Mouse (Mus musculus): ENCODE data around the gene Parva. TPM values are rescaled to one million over a fixed set of nuclear protein-coding genes. Genes with fewer than 3 reads are reported as not detected.

The Parva gene
- total and polyA plus RNA-seq, 3 experiments: 0.08 to 1.1 (median 0.15) TPM

DNA sequence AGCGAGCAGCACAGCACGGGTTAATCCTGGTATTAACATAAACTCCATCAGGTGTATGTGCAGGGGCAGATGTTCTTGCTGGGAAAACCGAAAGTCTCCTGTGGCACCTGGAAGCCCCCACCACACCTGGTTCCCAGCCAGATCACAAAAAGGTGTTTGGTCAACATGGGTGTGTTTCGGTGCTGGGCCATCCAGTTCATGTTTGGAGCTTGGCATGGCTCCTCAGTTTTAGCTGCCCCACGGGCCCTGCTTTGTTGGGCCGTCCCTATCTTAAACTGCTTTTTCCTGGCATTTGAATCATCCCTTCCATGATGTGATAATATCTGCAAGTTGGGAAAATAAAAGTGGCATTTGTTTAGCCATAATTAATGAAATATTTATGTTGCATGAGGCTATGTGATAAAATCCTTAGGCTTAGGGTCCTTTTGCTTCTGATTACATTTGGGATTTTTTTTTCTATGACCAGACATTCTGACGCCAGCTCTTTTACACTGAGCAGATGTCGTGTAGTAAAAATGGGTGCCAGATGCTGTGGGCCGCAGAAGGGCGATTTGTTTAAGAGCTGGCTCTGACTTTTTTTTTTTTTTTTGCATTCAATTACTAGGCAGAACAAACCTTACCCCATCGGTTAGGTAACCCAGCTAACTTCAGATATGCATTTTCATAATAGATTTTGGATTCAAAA, 36.9 kb upstream of the Parva start:
- no peaks in the 10 kb centered on the region for H3K79me2 ChIP-seq (replicated peaks; ENCODE audit: control insufficient read depth, extremely low read depth, insufficient read depth, poor library complexity, severe bottlenecking)
- no peaks in the 10 kb centered on the region for H3K36me3 ChIP-seq (replicated peaks in 1 of 2; ENCODE audit: control insufficient read depth in 1 of 2, insufficient read depth in 1 of 2, low read length in 1 of 2)
- TF ChIP-seq MAFK (IDR thresholded peaks at IDR 0.05; ENCODE audit: insufficient replicate concordance, low read length) (no peak), ZC3H11A (IDR thresholded peaks at IDR 0.05; ENCODE audit: low read depth, low read length) (no peak), KAT2A (IDR thresholded peaks at IDR 0.05; ENCODE audit: insufficient replicate concordance, low read length) (no peak), PAX5 (IDR thresholded peaks at IDR 0.05; ENCODE audit: low read length) (no peak), POLR2A (IDR thresholded peaks at IDR 0.05; ENCODE audit: low read depth, low read length) (no peak)
- no peaks in the 10 kb centered on the region for H3K9me3 ChIP-seq (replicated peaks; ENCODE audit: low read length)
- no peak overlapping the region for H3K4me3 ChIP-seq (replicated peaks in 1 of 3; ENCODE audit: low read depth in 2 of 3, low read length in 2 of 3, poor library complexity in 1 of 3)
- H3K4me2 ChIP-seq (ENCODE audit: insufficient read depth, low read depth, poor library complexity, severe bottlenecking): no peak overlapping the region
- in situ Hi-C loops (cut with MboI; ENCODE audit: low pct_ligation_motif_present, low pct_unique_long_range_greater_than_20kb, low sequenced_read_pairs): no loop called here
- no peak overlapping the region for H3K27ac ChIP-seq (ENCODE audit: insufficient read depth, low read depth)
- dilution Hi-C loops (cut with MboI; ENCODE audit: extremely low pct_ligation_motif_present, extremely low pct_unique_long_range_greater_than_20kb, low sequenced_read_pairs): no loop called here
- H3K9ac ChIP-seq (ENCODE audit: insufficient read depth, low read depth): no peak overlapping the region
- peaks cover 0 to 5% of the 10 kb centered on the region in 2 experiments; a peak in 1 of 4 replicates for H3K4me1 ChIP-seq (ENCODE audit: control insufficient read depth in 1 of 2, insufficient read depth in 2 of 2)
- H3K27me3 ChIP-seq (replicated peaks): no peaks in the 10 kb centered on the region
- no peak for DNase-seq (ENCODE audit: extremely low read depth)

DNA sequence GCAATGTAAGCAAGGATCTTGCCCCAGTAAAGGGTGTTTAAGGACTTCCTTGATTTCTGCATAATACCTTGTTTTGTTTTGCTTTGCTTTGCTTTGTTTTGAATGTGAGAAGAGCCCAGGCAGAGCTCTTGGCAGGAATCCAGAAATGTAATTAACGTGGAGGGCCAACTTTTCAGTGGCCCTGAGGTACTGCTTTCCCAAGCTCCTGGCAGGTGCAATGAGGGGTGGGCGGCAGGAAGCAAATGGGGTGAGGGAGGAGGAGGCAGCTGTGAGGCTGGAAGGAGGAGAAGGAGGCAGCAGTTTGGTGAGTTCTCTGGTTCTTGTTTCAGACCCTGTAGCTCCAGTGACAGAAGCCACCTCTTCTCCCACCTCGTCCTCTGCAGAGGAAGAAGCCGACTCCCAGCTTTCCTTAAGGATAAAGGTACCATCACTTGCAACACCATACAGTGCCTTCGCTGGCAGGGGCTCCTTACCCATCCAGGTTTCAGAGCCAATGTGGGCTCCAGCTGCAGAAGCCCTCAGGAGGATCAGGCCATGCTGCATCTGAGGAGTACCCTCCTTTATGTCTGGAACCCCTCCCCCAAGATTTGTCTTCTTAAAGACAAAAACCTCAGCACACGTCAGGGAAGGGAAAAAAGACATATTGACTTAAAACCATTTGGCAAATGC, 36.2 kb upstream of the Parva start:
- H3K4me2 ChIP-seq (ENCODE audit: insufficient read depth, low read depth, poor library complexity, severe bottlenecking): no peak overlapping the region
- no peaks in the 10 kb centered on the region for H3K36me3 ChIP-seq (replicated peaks in 1 of 2; ENCODE audit: control insufficient read depth in 1 of 2, insufficient read depth in 1 of 2, low read length in 1 of 2)
- H3K9me3 ChIP-seq (replicated peaks; ENCODE audit: low read length): no peaks in the 10 kb centered on the region
- TF ChIP-seq JUND (conservative IDR thresholded peaks at IDR 0.05; ENCODE audit: low read depth, low read length) (no peak), IRF4 (IDR thresholded peaks at IDR 0.05; ENCODE audit: low read depth, low read length) (no peak), ZC3H11A (IDR thresholded peaks at IDR 0.05; ENCODE audit: low read depth, low read length) (no peak), MAFK (IDR thresholded peaks at IDR 0.05; ENCODE audit: insufficient replicate concordance, low read length) (no peak), SMC3 (IDR thresholded peaks at IDR 0.05; ENCODE audit: low read depth, low read length) (no peak), USF1 (IDR thresholded peaks at IDR 0.05; ENCODE audit: low read depth, low read length) (no peak), UBTF (IDR thresholded peaks at IDR 0.05; ENCODE audit: low read depth, low read length) (no peak), PAX5 (IDR thresholded peaks at IDR 0.05; ENCODE audit: low read length) (no peak), MYC (IDR thresholded peaks at IDR 0.05; ENCODE audit: low read depth, low read length) (no peak), CTCF (conservative IDR thresholded peaks at IDR 0.05 in 1 of 2, IDR thresholded peaks at IDR 0.05 in 1 of 2; ENCODE audit: low read depth in 2 of 2, low read length in 2 of 2) (no peak), CHD1 (IDR thresholded peaks at IDR 0.05; ENCODE audit: low read depth, low read length) (no peak), MEF2A (IDR thresholded peaks at IDR 0.05; ENCODE audit: borderline replicate concordance, low read depth, low read length) (no peak), RAD21 (IDR thresholded peaks at IDR 0.05; ENCODE audit: low read depth, low read length) (no peak), MAX (IDR thresholded peaks at IDR 0.05; ENCODE audit: low read length) (no peak), MAZ (IDR thresholded peaks at IDR 0.05; ENCODE audit: low read depth, low read length) (no peak), USF2 (conservative IDR thresholded peaks at IDR 0.05; ENCODE audit: low read depth, low read length) (no peak)
- no peak overlapping the region for H3K4me3 ChIP-seq (replicated peaks in 1 of 3; ENCODE audit: low read depth in 2 of 3, low read length in 2 of 3, poor library complexity in 1 of 3)
- in situ Hi-C loops (cut with MboI; ENCODE audit: low pct_ligation_motif_present, low pct_unique_long_range_greater_than_20kb, low sequenced_read_pairs) (no loop called here), dilution Hi-C loops (cut with MboI; ENCODE audit: extremely low pct_ligation_motif_present, extremely low pct_unique_long_range_greater_than_20kb, low sequenced_read_pairs) (no loop called here)
- H3K79me2 ChIP-seq (replicated peaks; ENCODE audit: control insufficient read depth, extremely low read depth, insufficient read depth, poor library complexity, severe bottlenecking): no peaks in the 10 kb centered on the region
- DNase-seq (ENCODE audit: extremely low read depth): no peak
- H3K27me3 ChIP-seq (replicated peaks): no peaks in the 10 kb centered on the region
- no peak overlapping the region for H3K9ac ChIP-seq (ENCODE audit: insufficient read depth, low read depth)
- peaks cover 0 to 5% of the 10 kb centered on the region in 2 experiments; a peak in 1 of 4 replicates for H3K4me1 ChIP-seq (ENCODE audit: control insufficient read depth in 1 of 2, insufficient read depth in 2 of 2)
- H3K27ac ChIP-seq (ENCODE audit: insufficient read depth, low read depth): no peak overlapping the region
